Mouse (Mus musculus): ENCODE measurements around the gene Olfr855. TPM values are rescaled to one million over a fixed set of nuclear protein-coding genes. Genes with fewer than 3 reads are reported as not detected.

The Olfr855 gene
- not detected in 2 replicates for polyA plus RNA-seq (2015; fragmentation: Nextera tagmentation; extraction: Ambion mirVana)

GRCm38 (mm10) chr9:19582317-19582716 lies at the start of gene Olfr855:
Olfr855 (plus strand) TSS chr9:19582617.

GRCm38 (mm10) chr9:19540976-19541375 lies 41.4 kb upstream of the Olfr855 start, which contains the start of gene Olfr853:
Olfr853 (minus strand) TSS chr9:19541076.

GRCm38 (mm10) chr9:19567282-19567681 lies 15.1 kb upstream of the Olfr855 start, which contains the start of gene Olfr854:
Olfr854 (minus strand) TSS chr9:19567382.

GRCm38 (mm10) chr9:19621843-19622822 lies 39.7 kb downstream of the Olfr855 start, which contains the start of gene Zfp317:
Zfp317 (plus strand) TSS chr9:19622102.

Other genes starting within 250 kb of the Olfr855 start
- gene Olfr845, start 246.2 kb upstream of the Olfr855 start, polyA plus RNA-seq (2015; fragmentation: Nextera tagmentation; extraction: Ambion mirVana): not detected in 2 replicates
- gene Olfr846, start 218.6 kb upstream of the Olfr855 start, polyA plus RNA-seq (2015; fragmentation: Nextera tagmentation; extraction: Ambion mirVana): not detected in 2 replicates
- gene Olfr847, start 203.9 kb upstream of the Olfr855 start, polyA plus RNA-seq (2015; fragmentation: Nextera tagmentation; extraction: Ambion mirVana): not detected in 2 replicates
- gene Olfr849, start 142.4 kb upstream of the Olfr855 start, polyA plus RNA-seq (2015; fragmentation: Nextera tagmentation; extraction: Ambion mirVana): not detected in 2 replicates
- not detected in 2 replicates for gene Olfr850, start 104.4 kb upstream of the Olfr855 start, polyA plus RNA-seq (2015; fragmentation: Nextera tagmentation; extraction: Ambion mirVana)
- gene Olfr851, start 89.3 kb upstream of the Olfr855 start, polyA plus RNA-seq (2015; fragmentation: Nextera tagmentation; extraction: Ambion mirVana): not detected in 2 replicates
- not detected in 2 replicates for gene Olfr853, start 41.5 kb upstream of the Olfr855 start, polyA plus RNA-seq (2015; fragmentation: Nextera tagmentation; extraction: Ambion mirVana)
- gene Olfr854, start 15.2 kb upstream of the Olfr855 start, polyA plus RNA-seq (2015; fragmentation: Nextera tagmentation; extraction: Ambion mirVana): not detected in 2 replicates
- 11.2 and 12.9 TPM in 2 replicates for gene Zfp317, start 39.5 kb downstream of the Olfr855 start, polyA plus RNA-seq (2015; fragmentation: Nextera tagmentation; extraction: Ambion mirVana)
- not detected in 2 replicates for gene Olfr857, start 126.8 kb downstream of the Olfr855 start, polyA plus RNA-seq (2015; fragmentation: Nextera tagmentation; extraction: Ambion mirVana)
- gene Olfr58, start 197.7 kb downstream of the Olfr855 start, polyA plus RNA-seq (2015; fragmentation: Nextera tagmentation; extraction: Ambion mirVana): not detected in 2 replicates
- gene Olfr859, start 222.3 kb downstream of the Olfr855 start, polyA plus RNA-seq (2015; fragmentation: Nextera tagmentation; extraction: Ambion mirVana): not detected in 2 replicates